Mouse (Mus musculus) layer of hippocampus, adult 8-10 months (tissue): ENCODE measurements around the gene Pigk. TPM values are rescaled to one million over a fixed set of nuclear protein-coding genes. Genes with fewer than 3 reads are reported as not detected.
"Not testable (repeated sequence)": the region's sequence is repeated elsewhere in the genome, so short reads cannot be mapped to it uniquely, and the experiment has no call there.

Source experiments
- DNase-seq, 2 experiments: peaks; one replicate each; pipeline ENCODE4 v3.0.0; 2022; ENCODE audit warnings: low spot score in 2 of 2
- total RNA-seq, 4 experiments: library from RNA; stranded (reverse); gene quantifications; 2 replicates each; pipeline ENCODE4 v1.2.4; 2022

Gene Pigk
- total RNA-seq, 4 experiments from 2014 or later = 52.2 to 69.7 (median 55.8) TPM

GRCm38 (mm10) chr3:152764516-152765312 lies 50.8 kb downstream of the Pigk start:
- no peak for DNase-seq

GRCm38 (mm10) chr3:152767485-152767884 lies 53.6 kb downstream of the Pigk start:
- DNase-seq = no peak

GRCm38 (mm10) chr3:152770056-152770455 lies 56.2 kb downstream of the Pigk start:
- no peak for DNase-seq

- no peak for DNase-seq
Observed at GRCm38 (mm10) chr3:152776363-152776762, 62.5 kb downstream of the Pigk start.

GRCm38 (mm10) chr3:152776872-152777540 lies 63.1 kb downstream of the Pigk start:
- DNase-seq = no peak

GRCm38 (mm10) chr3:152779819-152780218 lies 65.9 kb downstream of the Pigk start:
- no peak for DNase-seq

- DNase-seq = peak in 1 of 2 experiments; percentile 69
Observed at GRCm38 (mm10) chr3:152783792-152784191, 69.9 kb downstream of the Pigk start.

- DNase-seq = not testable (repeated sequence)
Observed at GRCm38 (mm10) chr3:152784353-152784752, 70.5 kb downstream of the Pigk start.

- not testable (repeated sequence) for DNase-seq
Observed at GRCm38 (mm10) chr3:152788301-152788953, 74.5 kb downstream of the Pigk start.

- no peak for DNase-seq
Observed at GRCm38 (mm10) chr3:152792601-152793000, 78.7 kb downstream of the Pigk start.

GRCm38 (mm10) chr3:152793006-152793405 lies 79.1 kb downstream of the Pigk start:
- DNase-seq = no peak

GRCm38 (mm10) chr3:152796216-152796615 lies 82.3 kb downstream of the Pigk start:
- no peak for DNase-seq

GRCm38 (mm10) chr3:152797354-152797753 lies 83.5 kb downstream of the Pigk start:
- DNase-seq = no peak

- no peak for DNase-seq
Observed at GRCm38 (mm10) chr3:152799738-152800431, 86.0 kb downstream of the Pigk start.

- no peak for DNase-seq
Observed at GRCm38 (mm10) chr3:152813905-152814304, 100.0 kb downstream of the Pigk start.

- no peak for DNase-seq
Observed at GRCm38 (mm10) chr3:152815110-152815509, 101.2 kb downstream of the Pigk start.

GRCm38 (mm10) chr3:152820406-152820805 lies 106.5 kb downstream of the Pigk start:
- DNase-seq = no peak

- DNase-seq = no peak
Observed at GRCm38 (mm10) chr3:152821202-152821601, 107.3 kb downstream of the Pigk start.

GRCm38 (mm10) chr3:152831377-152831776 lies 117.5 kb downstream of the Pigk start:
- DNase-seq = no peak

- no peak for DNase-seq
Observed at GRCm38 (mm10) chr3:152831974-152832373, 118.1 kb downstream of the Pigk start.

GRCm38 (mm10) chr3:152832436-152832835 lies 118.5 kb downstream of the Pigk start:
- DNase-seq = no peak

GRCm38 (mm10) chr3:152837407-152837806 lies 123.5 kb downstream of the Pigk start:
- DNase-seq = no peak
